Mouse (Mus musculus) ES-E14 (cell line): ENCODE measurements at regions not wholly inside any gene's neighbourhood (a gene's known extent, or its start where the extent isn't known, plus 50 kb on each side); places are given as distances from the start of the nearest gene placed in this dataset.

ENCODE experiments used
- CHD2 ChIP-seq: IDR thresholded peaks from 2 replicates; pipeline ENCODE4 v1.6.1; 2014; ENCODE audit warnings: mild to moderate bottlenecking, low read depth, low read length, inconsistent platforms
- ZC3H11A ChIP-seq: IDR thresholded peaks from 2 replicates; pipeline ENCODE4 v1.6.1; 2012; ENCODE audit warnings: low read depth, mild to moderate bottlenecking, inconsistent platforms, low read length, borderline replicate concordance

- no peak for TF ChIP-seq ZC3H11A
- no peak for TF ChIP-seq CHD2
Observed at GRCm38 (mm10) chr1:91626090-91626489, 85.7 kb downstream of the Asb1 start.
